Mouse (Mus musculus) E14TG2a.4 (cell line): Measurements from ENCODE around the gene Brms1.

ENCODE experiments used
- CTCF ChIP-seq: conservative IDR thresholded peaks from 2 replicates; pipeline ENCODE4 v1.5.1; 2014; ENCODE audit warnings: low read length
- NANOG ChIP-seq: IDR thresholded peaks from 2 replicates; pipeline ENCODE4 v1.6.1; 2014; ENCODE audit warnings: borderline replicate concordance, low read length, mixed read lengths

DNA sequence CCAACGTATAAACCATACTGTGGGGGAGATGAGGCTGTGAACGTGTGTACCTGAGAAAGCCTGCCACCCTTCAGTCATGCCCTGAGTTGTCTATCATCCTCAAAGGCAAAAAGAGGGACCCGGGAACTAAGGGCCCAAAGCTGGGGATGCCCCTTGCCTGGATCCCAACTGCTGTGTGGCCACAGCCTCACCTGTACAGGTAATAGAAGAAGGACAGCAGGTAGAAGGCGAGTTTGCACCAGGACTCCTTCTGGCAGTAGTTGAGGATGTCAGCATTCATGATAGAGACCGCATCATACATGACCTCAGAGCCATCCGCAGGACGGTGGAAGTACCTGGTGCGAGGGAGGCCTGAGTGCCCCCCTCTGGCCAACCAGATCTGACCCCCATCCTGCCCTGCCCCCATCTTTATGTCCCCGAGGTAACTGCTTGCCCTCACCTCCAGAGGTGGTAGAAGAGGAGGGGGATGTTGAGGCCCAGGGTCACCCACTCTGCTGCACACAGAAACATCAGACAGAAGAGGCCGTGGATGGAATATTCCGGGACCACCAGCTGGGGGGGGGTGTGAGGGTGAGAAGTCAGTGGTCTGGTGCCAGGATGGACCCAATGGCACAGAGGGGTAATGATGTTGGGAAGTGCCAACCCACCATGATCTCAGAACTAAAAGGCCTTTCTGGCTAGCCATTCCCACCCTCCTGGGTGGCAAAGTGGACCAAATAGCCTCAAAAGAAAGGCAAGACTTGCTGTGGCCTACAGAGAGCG is 52.5 kb downstream of the Brms1 start:
- no peak for TF ChIP-seq CTCF
- TF ChIP-seq NANOG: no peak
